Mouse (Mus musculus) stomach, embryonic 15.5 days (tissue): Measurements from ENCODE around the gene Adcyap1r1. TPM values are rescaled to one million over a fixed set of nuclear protein-coding genes. Genes with fewer than 3 reads are reported as not detected.

ENCODE experiments used
- ATAC-seq: fragments of 200-750 bp; cut with Nextera tagmentation; 2 replicates; pipeline ENCODE4 v1.8.0; 2017; ENCODE audit warnings: low read depth, moderate number of reproducible peaks, moderate TSS enrichment; ENCODE audit not compliant: insufficient read depth, low FRiP score
- H3K27ac ChIP-seq: fragments of 300-500 bp; sonication (generic); 2 replicates; pipeline ENCODE4 v1.5.1; 2015; ENCODE audit warnings: mild to moderate bottlenecking, inconsistent platforms
- H3K27me3 ChIP-seq: fragments of 300-500 bp; sonication (generic); replicated peaks from 2 replicates; pipeline ENCODE4 v1.6.1; 2015; ENCODE audit warnings: inconsistent platforms
- H3K36me3 ChIP-seq: fragments of 300-500 bp; sonication (generic); 2 replicates; pipeline ENCODE4 v1.6.1; 2015; ENCODE audit warnings: inconsistent platforms
- H3K4me1 ChIP-seq: fragments of 300-500 bp; sonication (generic); 2 replicates; pipeline ENCODE4 v1.6.1; 2015; ENCODE audit warnings: inconsistent platforms
- H3K4me2 ChIP-seq: fragments of 300-500 bp; sonication (generic); 2 replicates; pipeline ENCODE4 v1.6.1; 2015; ENCODE audit warnings: mild to moderate bottlenecking, inconsistent platforms
- H3K4me3 ChIP-seq: fragments of 300-500 bp; sonication (generic); replicated peaks from 2 replicates; pipeline ENCODE4 v1.5.1; 2015; ENCODE audit warnings: inconsistent platforms
- H3K9ac ChIP-seq: fragments of 300-500 bp; sonication (generic); 2 replicates; pipeline ENCODE4 v1.6.1; 2015; ENCODE audit warnings: inconsistent platforms
- H3K9me3 ChIP-seq: fragments of 300-500 bp; sonication (generic); 2 replicates; pipeline ENCODE4 v1.6.1; 2016; ENCODE audit warnings: inconsistent platforms
- WGBS: fragments of 180-500 bp; shearing (Covaris S2); methylation state at CpG from one replicate; pipeline ENCODE4 v1.1.7; 2015; 5-methylcytosine and 5-hydroxymethylcytosine counted together
- polyA plus RNA-seq: library from polyadenylated mRNA; unstranded; fragments of >200 nt; fragmentation: Nextera tagmentation; extraction: Ambion mirVana; gene quantifications from 2 replicates; pipeline ENCODE4 v1.2.1, GENCODE M21; 2015

Gene Adcyap1r1
- polyA plus RNA-seq, 1 experiment from 2014 or later = 7.6 TPM

GRCm38 (mm10) chr6:55480988-55481387 is 29.2 kb downstream of the Adcyap1r1 start:
- H3K9me3 ChIP-seq = no peaks in the 10 kb centered on the region
- no peak for ATAC-seq
- no peaks in the 10 kb centered on the region for H3K36me3 ChIP-seq
- H3K4me3 ChIP-seq = no peak overlapping the region
- no peak overlapping the region for H3K9ac ChIP-seq
- no peak overlapping the region for H3K27ac ChIP-seq
- H3K27me3 ChIP-seq = no peaks in the 10 kb centered on the region
- 100% methylated on average over 1 of the region's 1 CpGs for WGBS
- H3K4me1 ChIP-seq = peaks cover 15% of the 10 kb centered on the region; the same call in 1 of the 2 replicates
- no peak overlapping the region for H3K4me2 ChIP-seq

GRCm38 (mm10) chr6:55482471-55482870 is 30.7 kb downstream of the Adcyap1r1 start:
- no peaks in the 10 kb centered on the region for H3K27me3 ChIP-seq
- H3K9me3 ChIP-seq = no peaks in the 10 kb centered on the region
- H3K36me3 ChIP-seq = no peaks in the 10 kb centered on the region
- H3K4me1 ChIP-seq = peaks cover 15% of the 10 kb centered on the region; the same call in 1 of the 2 replicates
- H3K9ac ChIP-seq = no peak overlapping the region
- no peak overlapping the region for H3K27ac ChIP-seq
- no peak overlapping the region for H3K4me2 ChIP-seq
- 83% methylated on average over 1 of the region's 1 CpGs for WGBS
- no peak for ATAC-seq
- H3K4me3 ChIP-seq = no peak overlapping the region

GRCm38 (mm10) chr6:55483360-55483759 is 31.6 kb downstream of the Adcyap1r1 start:
- 65% methylated on average over 7 of the region's 7 CpGs for WGBS
- ATAC-seq = no peak
- H3K27ac ChIP-seq = peak overlapping the region; percentile 48; the same call in 1 of the 2 replicates
- H3K27me3 ChIP-seq = no peaks in the 10 kb centered on the region
- no peak overlapping the region for H3K4me2 ChIP-seq
- H3K9ac ChIP-seq = no peak overlapping the region
- H3K4me3 ChIP-seq = no peak overlapping the region
- H3K4me1 ChIP-seq = peaks cover 15% of the 10 kb centered on the region; the same call in 1 of the 2 replicates
- H3K9me3 ChIP-seq = no peaks in the 10 kb centered on the region
- no peaks in the 10 kb centered on the region for H3K36me3 ChIP-seq

- H3K4me3 ChIP-seq = no peak overlapping the region
- H3K4me2 ChIP-seq = no peak overlapping the region
- no peaks in the 10 kb centered on the region for H3K9me3 ChIP-seq
- peaks cover 15% of the 10 kb centered on the region; the same call in 1 of the 2 replicates for H3K4me1 ChIP-seq
- no peak overlapping the region for H3K9ac ChIP-seq
- no peaks in the 10 kb centered on the region for H3K36me3 ChIP-seq
- 49% methylated on average over 4 of the region's 4 CpGs for WGBS
- ATAC-seq = no peak
- H3K27ac ChIP-seq = peak overlapping the region; percentile 48; the same call in 1 of the 2 replicates
- no peaks in the 10 kb centered on the region for H3K27me3 ChIP-seq
Observed at GRCm38 (mm10) chr6:55484224-55484623, 32.4 kb downstream of the Adcyap1r1 start.

- Histone ChIP-seq H3K9me3 (no peaks in the 10 kb centered on the region), H3K27ac (no peak overlapping the region), H3K4me2 (no peak overlapping the region), H3K27me3 (no peaks in the 10 kb centered on the region), H3K4me1 (peaks cover 15% of the 10 kb centered on the region; the same call in 1 of the 2 replicates), H3K4me3 (no peak overlapping the region), H3K9ac (no peak overlapping the region), H3K36me3 (no peaks in the 10 kb centered on the region)
- 71% methylated on average over 4 of the region's 4 CpGs for WGBS
- ATAC-seq = no peak
Observed at GRCm38 (mm10) chr6:55485216-55485615, 33.4 kb downstream of the Adcyap1r1 start.

GRCm38 (mm10) chr6:55487726-55488125 is 35.9 kb downstream of the Adcyap1r1 start:
- Histone ChIP-seq H3K4me3 (no peak overlapping the region), H3K4me2 (no peak overlapping the region), H3K4me1 (peaks cover 15% of the 10 kb centered on the region; the same call in 1 of the 2 replicates), H3K27ac (0 out of 2 replicates have a peak overlapping the region, but pooled peaks have one; percentile 4), H3K9me3 (no peaks in the 10 kb centered on the region), H3K27me3 (no peaks in the 10 kb centered on the region), H3K36me3 (no peaks in the 10 kb centered on the region), H3K9ac (no peak overlapping the region)
- ATAC-seq = peak; percentile 93
- WGBS = 44% methylated on average over 6 of the region's 6 CpGs

GRCm38 (mm10) chr6:55496201-55496600 is 44.4 kb downstream of the Adcyap1r1 start:
- Histone ChIP-seq H3K9me3 (no peaks in the 10 kb centered on the region), H3K9ac (no peak overlapping the region), H3K27ac (no peak overlapping the region), H3K36me3 (no peaks in the 10 kb centered on the region), H3K4me1 (no peaks in the 10 kb centered on the region), H3K27me3 (no peaks in the 10 kb centered on the region), H3K4me3 (no peak overlapping the region), H3K4me2 (no peak overlapping the region)
- 93% methylated on average over 4 of the region's 4 CpGs for WGBS
- ATAC-seq = no peak

- 0 out of 2 replicates have a peak, but pooled peaks have one; percentile 47 for ATAC-seq
- Histone ChIP-seq H3K4me1 (no peaks in the 10 kb centered on the region), H3K36me3 (no peaks in the 10 kb centered on the region), H3K27me3 (no peaks in the 10 kb centered on the region), H3K27ac (no peak overlapping the region), H3K9ac (no peak overlapping the region), H3K4me2 (no peak overlapping the region), H3K9me3 (no peaks in the 10 kb centered on the region), H3K4me3 (no peak overlapping the region)
Observed at GRCm38 (mm10) chr6:55498753-55499152, 47.0 kb downstream of the Adcyap1r1 start.

- H3K4me3 ChIP-seq = no peak overlapping the region
- 38% methylated on average over 6 of the region's 6 CpGs for WGBS
- ATAC-seq = no peak
Observed at GRCm38 (mm10) chr6:55501061-55501460, 49.3 kb downstream of the Adcyap1r1 start.

GRCm38 (mm10) chr6:55502309-55502708 is 50.5 kb downstream of the Adcyap1r1 start:
- no peaks in the 10 kb centered on the region for H3K36me3 ChIP-seq
- no peaks in the 10 kb centered on the region for H3K27me3 ChIP-seq
- H3K4me3 ChIP-seq = no peak overlapping the region
- WGBS = 88% methylated on average over 7 of the region's 7 CpGs
- no peaks in the 10 kb centered on the region for H3K4me1 ChIP-seq
- ATAC-seq = no peak
- no peak overlapping the region for H3K27ac ChIP-seq
- H3K4me2 ChIP-seq = no peak overlapping the region
- no peaks in the 10 kb centered on the region for H3K9me3 ChIP-seq
- no peak overlapping the region for H3K9ac ChIP-seq

More at GRCm38 (mm10) chr6:55501061-55501460, 49.3 kb downstream of the Adcyap1r1 start:
- no peaks in the 10 kb centered on the region for H3K9me3 ChIP-seq
- H3K27me3 ChIP-seq = no peaks in the 10 kb centered on the region
- H3K9ac ChIP-seq = no peak overlapping the region
- no peak overlapping the region for H3K27ac ChIP-seq
- no peaks in the 10 kb centered on the region for H3K36me3 ChIP-seq
- no peak overlapping the region for H3K4me2 ChIP-seq
- H3K4me1 ChIP-seq = no peaks in the 10 kb centered on the region

- no peaks in the 10 kb centered on the region for H3K4me1 ChIP-seq
- H3K36me3 ChIP-seq = no peaks in the 10 kb centered on the region
- H3K9me3 ChIP-seq = no peaks in the 10 kb centered on the region
- 92% methylated on average over 2 of the region's 2 CpGs for WGBS
- H3K4me2 ChIP-seq = no peak overlapping the region
- H3K27me3 ChIP-seq = no peaks in the 10 kb centered on the region
- H3K27ac ChIP-seq = no peak overlapping the region
- ATAC-seq = no peak
- no peak overlapping the region for H3K4me3 ChIP-seq
- no peak overlapping the region for H3K9ac ChIP-seq
Observed at GRCm38 (mm10) chr6:55504797-55505488, 53.2 kb downstream of the Adcyap1r1 start.

- WGBS = 76% methylated on average over 4 of the region's 4 CpGs
- H3K9me3 ChIP-seq = no peaks in the 10 kb centered on the region
- no peak overlapping the region for H3K4me2 ChIP-seq
- H3K4me1 ChIP-seq = no peaks in the 10 kb centered on the region
- H3K27ac ChIP-seq = no peak overlapping the region
- H3K27me3 ChIP-seq = no peaks in the 10 kb centered on the region
- H3K36me3 ChIP-seq = no peaks in the 10 kb centered on the region
- no peak for ATAC-seq
- no peak overlapping the region for H3K4me3 ChIP-seq
- H3K9ac ChIP-seq = no peak overlapping the region
Observed at GRCm38 (mm10) chr6:55506519-55506918, 54.7 kb downstream of the Adcyap1r1 start.
